Comparison of ENCODE assay signal across 11 mouse cellular contexts in genomic region chr9:35326644-35327263, GRCm38 (mm10). TPM values are rescaled to one million over a fixed set of nuclear protein-coding genes. Genes with fewer than 3 reads are reported as not detected.
DNase-seq lines count a peak whose midpoint lies in the region; ATAC-seq and TF ChIP-seq lines count a peak whose summit lies in the region.
"Had no signal": no experiment of that assay in that cellular context is flagged by ENCODE, and none has a peak within 500 bp of the region (broad histone marks: within the 10 kb centered on the region; RNA-seq: fewer than 3 reads in every experiment).

No protein-coding gene starts in this region.

- no peak overlapping the region for H3K4me2 ChIP-seq in intestine, embryonic 15.5 days (replicated peaks)
- no peak overlapping the region for H3K4me2 ChIP-seq in intestine, postnatal 0 days (replicated peaks; ENCODE audit: low read depth)
- no peak overlapping the region for H3K4me2 ChIP-seq in kidney, embryonic 16.5 days (replicated peaks; ENCODE audit: low read depth, low read length)
- no peak overlapping the region for H3K4me2 ChIP-seq in hindbrain, postnatal 0 days (ENCODE audit: low read depth, low read length)

- in situ Hi-C loops in ES-E14 (cut with MboI; ENCODE audit: low sequenced_read_pairs in 2 of 2, unreplicated experiment in 2 of 2), result no loop called here

- H3K27ac ChIP-seq in intestine, embryonic 15.5 days, result 0 out of 2 replicates have a peak overlapping the region, but pooled peaks have one; percentile 22
- H3K27ac ChIP-seq in intestine, postnatal 0 days (ENCODE audit: low read depth, low read length), result no peak overlapping the region
- H3K27ac ChIP-seq in ES-E14 (ENCODE audit: insufficient read depth, low read depth, low read length, poor library complexity, severe bottlenecking), result no peak overlapping the region
- H3K27ac ChIP-seq in kidney, embryonic 16.5 days (ENCODE audit: low read length), result peak overlapping the region; percentile 50
- no peak overlapping the region for H3K27ac ChIP-seq in hindbrain, postnatal 0 days
- H3K27ac ChIP-seq: heart, adult 2 months; layer of hippocampus, adult 2 months had no signal

- ATAC-seq in intestine, embryonic 15.5 days, result no peak
- no peak for ATAC-seq in intestine, postnatal 0 days
- peak; percentile 50; the same call in 1 of the 2 replicates for ATAC-seq in kidney, embryonic 16.5 days (ENCODE audit: low FRiP score, low TSS enrichment)
- ATAC-seq in hindbrain, postnatal 0 days, result no peak

- H3K36me3 ChIP-seq in intestine, embryonic 15.5 days, result no peaks in the 10 kb centered on the region
- no peaks in the 10 kb centered on the region for H3K36me3 ChIP-seq in intestine, postnatal 0 days (ENCODE audit: control insufficient read depth, insufficient read depth)
- H3K36me3 ChIP-seq in ES-E14 (ENCODE audit: control insufficient read depth, insufficient read depth, low read length, poor library complexity, severe bottlenecking), result no peaks in the 10 kb centered on the region
- H3K36me3 ChIP-seq in kidney, embryonic 16.5 days (ENCODE audit: insufficient read depth, low read length), result no peaks in the 10 kb centered on the region
- H3K36me3 ChIP-seq in hindbrain, postnatal 0 days (ENCODE audit: insufficient read depth, low read length), result no peaks in the 10 kb centered on the region

- DNase-seq in ES-E14 (ENCODE audit: low read depth, low spot score), result peak; percentile 8
- peak; percentile 77 for DNase-seq in embryo, embryonic 11 days
- no peak for DNase-seq in ovary, postnatal 14 days (ENCODE audit: low spot score)
- DNase-seq in right cerebral cortex, adult 2 months (ENCODE audit: low spot score in 2 of 2), result no peak
- no peak for DNase-seq in hindbrain, postnatal 0 days (ENCODE audit: low spot score)
- DNase-seq: cerebellum, postnatal 10 days; heart, adult 2 months had no signal

- no peak overlapping the region for H3K4me3 ChIP-seq in intestine, embryonic 15.5 days (replicated peaks)
- no peak overlapping the region for H3K4me3 ChIP-seq in intestine, postnatal 0 days (ENCODE audit: low read depth, low read length)
- H3K4me3 ChIP-seq in ES-E14 (ENCODE audit: insufficient read depth in 1 of 2, low read depth in 1 of 2, low read length in 2 of 2, poor library complexity in 1 of 2, severe bottlenecking in 1 of 2), result no peak overlapping the region
- no peak overlapping the region for H3K4me3 ChIP-seq in kidney, embryonic 16.5 days (ENCODE audit: low read length)
- H3K4me3 ChIP-seq in hindbrain, postnatal 0 days (ENCODE audit: low read length), result no peak overlapping the region
- H3K4me3 ChIP-seq: heart, adult 2 months; layer of hippocampus, adult 2 months had no signal

- H3K9ac ChIP-seq in intestine, embryonic 15.5 days, result no peak overlapping the region
- H3K9ac ChIP-seq in intestine, postnatal 0 days (ENCODE audit: low read depth, low read length), result no peak overlapping the region
- H3K9ac ChIP-seq in ES-E14 (ENCODE audit: insufficient read depth, low read depth, low read length, poor library complexity, severe bottlenecking), result no peak overlapping the region
- H3K9ac ChIP-seq in kidney, embryonic 16.5 days (replicated peaks; ENCODE audit: low read length), result no peak overlapping the region
- H3K9ac ChIP-seq in hindbrain, postnatal 0 days (replicated peaks; ENCODE audit: low read length), result no peak overlapping the region

- H3K27me3 ChIP-seq in intestine, embryonic 15.5 days (replicated peaks), result 0 out of 2 replicates have a peak, but pooled peaks cover 2% of the 10 kb centered on the region
- peaks cover 6% of the 10 kb centered on the region for H3K27me3 ChIP-seq in intestine, postnatal 0 days (replicated peaks; ENCODE audit: control insufficient read depth, insufficient read depth, low read length)
- no peaks in the 10 kb centered on the region; the same call in 1 of the 2 replicates for H3K27me3 ChIP-seq in kidney, embryonic 16.5 days (ENCODE audit: insufficient read depth, low read length)
- H3K27me3 ChIP-seq in hindbrain, postnatal 0 days (ENCODE audit: insufficient read depth, low read length), result peaks cover 29% of the 10 kb centered on the region

- WGBS in intestine, embryonic 15.5 days, result 54% methylated on average over 7 of the region's 7 CpGs
- 72% methylated on average over 7 of the region's 7 CpGs for WGBS in intestine, postnatal 0 days
- WGBS in kidney, embryonic 16.5 days, result 38% methylated on average over 7 of the region's 7 CpGs
- 70% methylated on average over 7 of the region's 7 CpGs for WGBS in hindbrain, postnatal 0 days

- TF ChIP-seq CTCF in intestine, postnatal 0 days (IDR thresholded peaks at IDR 0.05; ENCODE audit: low read depth), result no peak
- no peak for TF ChIP-seq CTCF in hindbrain, postnatal 0 days (IDR thresholded peaks at IDR 0.05; ENCODE audit: low read depth)

- peaks cover 34% of the 10 kb centered on the region for H3K4me1 ChIP-seq in intestine, embryonic 15.5 days (replicated peaks)
- H3K4me1 ChIP-seq in intestine, postnatal 0 days (replicated peaks; ENCODE audit: control insufficient read depth, insufficient read depth, low read length), result no peaks in the 10 kb centered on the region
- H3K4me1 ChIP-seq in ES-E14 (ENCODE audit: control insufficient read depth in 2 of 2, insufficient read depth in 2 of 2, low read length in 2 of 2, poor library complexity in 1 of 2), result 0 out of 4 replicates have a peak, but pooled peaks cover 0 to 2% of the 10 kb centered on the region in 2 experiments
- H3K4me1 ChIP-seq in kidney, embryonic 16.5 days (ENCODE audit: insufficient read depth, low read length), result peaks cover 40% of the 10 kb centered on the region
- H3K4me1 ChIP-seq in hindbrain, postnatal 0 days (ENCODE audit: insufficient read depth, low read length), result 0 out of 2 replicates have a peak, but pooled peaks cover 4% of the 10 kb centered on the region

- H3K9me3 ChIP-seq in intestine, embryonic 15.5 days, result no peaks in the 10 kb centered on the region
- H3K9me3 ChIP-seq in intestine, postnatal 0 days (ENCODE audit: control insufficient read depth), result no peaks in the 10 kb centered on the region
- H3K9me3 ChIP-seq in ES-E14 (ENCODE audit: control insufficient read depth, insufficient read depth, low read depth, low read length), result no peaks in the 10 kb centered on the region
- no peaks in the 10 kb centered on the region for H3K9me3 ChIP-seq in kidney, embryonic 16.5 days (ENCODE audit: low read length)
- H3K9me3 ChIP-seq in hindbrain, postnatal 0 days (ENCODE audit: low read length), result no peaks in the 10 kb centered on the region

TF ChIP-seq in ES-E14, 5 proteins besides CTCF, POLR2A, EP300 and RAD21:
- TF ChIP-seq ZNF384 (IDR thresholded peaks at IDR 0.05; ENCODE audit: low read depth, low read length), result no peak
- TF ChIP-seq CHD2 (IDR thresholded peaks at IDR 0.05; ENCODE audit: low read depth, low read length), result no peak

RNA-seq across cellular contexts. Expression of gene Rpusd4, which starts 59.1 kb away (rescaled TPM):
- polyA plus RNA-seq in intestine, embryonic 15.5 days (2015; fragmentation: Nextera tagmentation; extraction: Ambion mirVana), result 31.0 and 33.8 TPM in 2 replicates
- polyA plus RNA-seq in intestine, postnatal 0 days (2015; fragmentation: Nextera tagmentation; extraction: Ambion mirVana), result 16.3 and 16.6 TPM in 2 replicates
- total RNA-seq in ES-E14 (2012; rRNA removed), result 28.8 and 32.0 TPM in 2 replicates
- 33.5 and 33.7 TPM in 2 replicates for polyA plus RNA-seq in kidney, embryonic 16.5 days (2015; fragmentation: Nextera tagmentation; extraction: Ambion mirVana)
- 7.5 and 11.3 TPM in 2 replicates for total RNA-seq in hindbrain, postnatal 0 days (2014; rRNA removed)
- polyA plus RNA-seq in hindbrain, postnatal 0 days (2015; fragmentation: Nextera tagmentation; extraction: Ambion mirVana), result 10.8 and 13.1 TPM in 2 replicates

RNA-seq across cellular contexts. Expression of gene Fam118b, which starts 59.1 kb away (rescaled TPM):
- 52.7 and 52.8 TPM in 2 replicates for polyA plus RNA-seq in intestine, embryonic 15.5 days (2015; fragmentation: Nextera tagmentation; extraction: Ambion mirVana)
- 73.5 and 80.7 TPM in 2 replicates for polyA plus RNA-seq in intestine, postnatal 0 days (2015; fragmentation: Nextera tagmentation; extraction: Ambion mirVana)
- 19.3 and 26.9 TPM in 2 replicates for total RNA-seq in ES-E14 (2012; rRNA removed)
- polyA plus RNA-seq in kidney, embryonic 16.5 days (2015; fragmentation: Nextera tagmentation; extraction: Ambion mirVana), result 36.3 and 39.8 TPM in 2 replicates
- total RNA-seq in hindbrain, postnatal 0 days (2014; rRNA removed), result 15.6 and 18.5 TPM in 2 replicates
- polyA plus RNA-seq in hindbrain, postnatal 0 days (2015; fragmentation: Nextera tagmentation; extraction: Ambion mirVana), result 34.6 and 34.7 TPM in 2 replicates

Comparison
In these comparisons a context has a peak if more than half of its experiments do, and no peak if none do; other contexts are left out.
1. H3K27ac ChIP-seq: peak in intestine, embryonic 15.5 days (single experiment) and kidney, embryonic 16.5 days (single experiment); none in intestine, postnatal 0 days (single experiment), ES-E14 (single experiment) and hindbrain, postnatal 0 days (single experiment).
2. DNase-seq: peak in ES-E14 (single experiment) and embryo, embryonic 11 days (single experiment); none in ovary, postnatal 14 days (single experiment), right cerebral cortex, adult 2 months (0 of 2) and hindbrain, postnatal 0 days (single experiment).